Mouse (Mus musculus): ENCODE measurements at regions not wholly inside any gene's neighbourhood (a gene's known extent, or its start where the extent isn't known, plus 50 kb on each side); places are given as distances from the start of the nearest gene placed in this dataset.
A peak's percentile ranks its signal among the peaks of the same experiment; 100 is the strongest.

- DNase-seq (ENCODE audit: low spot score in 2 of 2), result peak in 1 of 2 experiments; percentile 37
Measured at GRCm38 (mm10) chr4:8374737-8375489, 136.1 kb upstream of the Car8 start.

GRCm38 (mm10) chr4:8374061-8374460, 135.2 kb upstream of the Car8 start:
- no peak for DNase-seq (ENCODE audit: low spot score in 2 of 2)

- DNase-seq (ENCODE audit: low spot score in 2 of 2), result no peak
Measured at GRCm38 (mm10) chr4:8372069-8372468, 133.2 kb upstream of the Car8 start.

GRCm38 (mm10) chr4:8370786-8371185, 131.9 kb upstream of the Car8 start:
- DNase-seq (ENCODE audit: low spot score in 2 of 2), result no peak

GRCm38 (mm10) chr4:8367487-8368276, 128.8 kb upstream of the Car8 start:
- DNase-seq (ENCODE audit: low spot score in 2 of 2), result no peak

GRCm38 (mm10) chr4:8366978-8367377, 128.1 kb upstream of the Car8 start:
- no peak for DNase-seq (ENCODE audit: low spot score in 2 of 2)

GRCm38 (mm10) chr4:8362409-8362808, 123.6 kb upstream of the Car8 start:
- no peak for DNase-seq (ENCODE audit: low spot score in 2 of 2)

GRCm38 (mm10) chr4:8361931-8362330, 123.1 kb upstream of the Car8 start:
- DNase-seq (ENCODE audit: low spot score in 2 of 2), result no peak

- DNase-seq (ENCODE audit: low spot score in 2 of 2), result no peak
Measured at GRCm38 (mm10) chr4:8361305-8361704, 122.5 kb upstream of the Car8 start.

- DNase-seq (ENCODE audit: low spot score in 2 of 2), result peak in 1 of 2 experiments; percentile 25
Measured at GRCm38 (mm10) chr4:8357443-8357842, 118.6 kb upstream of the Car8 start.

- DNase-seq (ENCODE audit: low spot score in 2 of 2), result no peak
Measured at GRCm38 (mm10) chr4:8341928-8342327, 103.1 kb upstream of the Car8 start.

- DNase-seq (ENCODE audit: low spot score in 2 of 2), result no peak
Measured at GRCm38 (mm10) chr4:8309241-8309987, 70.6 kb upstream of the Car8 start.

- no peak for DNase-seq (ENCODE audit: low spot score in 2 of 2)
Measured at GRCm38 (mm10) chr4:8292563-8292962, 53.7 kb upstream of the Car8 start.

- no peak for DNase-seq (ENCODE audit: low spot score in 2 of 2)
Measured at GRCm38 (mm10) chr4:8291528-8292492, 53.0 kb upstream of the Car8 start.

- no peak for DNase-seq (ENCODE audit: low spot score in 2 of 2)
Measured at GRCm38 (mm10) chr4:8289901-8290300, 51.1 kb upstream of the Car8 start.

Data from left cerebral cortex, adult 8-10 months (tissue).